Mouse (Mus musculus) urinary bladder, postnatal 10 days (tissue): ENCODE results near the gene Thra.

Experiments used
- DNase-seq: peaks from one replicate; pipeline ENCODE4 v3.0.0; 2022; ENCODE audit warnings: low spot score

Gene Thra

GRCm38 (mm10) chr11:98745932-98746853, 5.8 kb downstream of the Thra start:
- DNase-seq: no peak

- no peak for DNase-seq
Observed at GRCm38 (mm10) chr11:98746855-98747693, 6.6 kb downstream of the Thra start.

GRCm38 (mm10) chr11:98747804-98748505, 7.5 kb downstream of the Thra start:
- no peak for DNase-seq

DNA sequence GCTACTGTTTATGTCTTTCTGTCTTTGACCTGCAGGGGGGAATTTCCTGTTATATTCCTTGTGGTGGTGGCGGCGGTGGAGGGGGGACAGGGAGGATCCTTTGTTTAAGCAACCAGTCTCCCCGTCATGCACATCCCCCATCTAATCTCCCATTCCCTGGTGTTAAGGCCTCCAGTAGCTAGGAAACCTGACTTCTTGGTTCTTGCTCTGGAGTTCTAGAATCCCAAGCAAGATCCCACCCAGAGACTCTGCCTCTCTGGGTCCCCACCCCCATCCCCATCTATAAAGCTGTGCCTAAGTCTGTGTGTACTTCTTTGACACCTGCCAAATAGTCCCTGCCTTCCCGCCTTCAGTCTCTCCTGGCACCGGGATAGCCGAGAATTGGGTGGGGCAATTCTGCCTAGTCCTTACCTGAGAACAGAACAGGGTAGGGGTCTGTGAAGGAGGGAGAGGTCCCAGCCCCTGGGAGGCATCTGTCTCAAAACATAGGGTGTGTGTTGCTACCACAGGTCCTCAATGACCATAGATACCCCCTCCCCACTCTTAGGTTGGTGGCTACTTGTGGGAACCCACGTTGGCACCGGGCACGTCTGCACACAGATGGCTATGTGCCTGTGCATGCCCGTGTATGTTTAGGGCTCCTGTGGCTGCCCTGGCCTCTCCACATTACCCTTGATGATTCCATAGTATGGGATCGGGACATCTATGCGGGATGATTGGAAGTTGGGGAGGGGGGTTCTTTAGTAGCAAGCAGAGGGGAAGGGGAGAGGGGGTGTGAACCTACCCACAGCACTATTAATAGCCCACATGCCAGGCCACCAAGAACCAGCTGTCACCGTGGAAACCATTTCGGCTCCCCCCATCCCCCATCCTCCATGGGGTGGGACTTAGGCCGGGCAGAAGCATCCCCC, 8.3 kb downstream of the Thra start:
- no peak for DNase-seq

DNA sequence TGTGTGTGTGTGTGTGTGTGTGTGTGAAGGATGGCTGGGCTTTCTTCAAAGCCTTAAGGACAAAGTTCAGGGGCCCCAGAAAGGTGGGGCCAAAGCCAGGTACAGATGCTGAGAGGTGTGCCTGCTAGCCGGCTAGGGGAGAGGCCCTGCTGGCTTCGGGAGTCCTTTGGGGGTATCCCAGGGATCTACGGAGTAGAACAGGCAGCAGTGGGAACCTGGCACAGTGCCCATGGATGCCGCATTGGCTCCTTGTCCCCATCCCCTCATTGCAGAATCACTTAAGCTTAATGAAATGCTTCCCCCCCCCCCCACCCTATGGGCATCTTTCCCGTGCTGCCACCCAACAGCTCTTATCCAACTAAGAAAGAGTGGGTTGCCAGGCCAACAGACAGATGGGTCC, 9.3 kb downstream of the Thra start:
- no peak for DNase-seq

- no peak for DNase-seq
Observed at GRCm38 (mm10) chr11:98750351-98751201, 10.1 kb downstream of the Thra start.

DNA sequence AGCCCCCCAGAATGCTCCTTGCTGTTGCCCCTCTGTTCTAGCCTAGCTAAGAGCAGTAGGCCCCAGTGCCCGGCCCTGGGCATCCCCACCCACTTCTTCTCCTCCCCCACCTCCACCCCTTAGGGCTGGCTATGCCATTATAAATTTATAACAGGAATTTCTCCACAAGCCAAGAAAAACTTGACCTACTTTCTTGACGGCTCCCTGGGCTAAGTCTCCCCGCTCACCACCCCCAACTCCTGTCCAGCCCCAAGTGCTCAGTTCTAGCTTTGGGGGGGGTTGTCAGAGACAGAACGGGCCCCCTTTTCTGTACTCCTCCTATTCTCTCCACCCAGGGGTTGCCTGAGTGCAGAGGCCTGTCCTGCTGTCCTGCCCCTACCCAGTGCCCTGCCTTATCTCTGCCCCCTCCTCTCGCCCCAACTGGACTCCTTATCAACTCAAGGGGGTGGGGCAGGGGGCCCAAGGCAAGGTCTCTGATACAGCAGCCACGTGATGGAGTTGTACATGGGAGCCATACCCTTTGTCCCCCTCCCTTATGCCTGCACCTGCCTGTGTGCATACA, 10.9 kb downstream of the Thra start:
- DNase-seq: no peak

DNA sequence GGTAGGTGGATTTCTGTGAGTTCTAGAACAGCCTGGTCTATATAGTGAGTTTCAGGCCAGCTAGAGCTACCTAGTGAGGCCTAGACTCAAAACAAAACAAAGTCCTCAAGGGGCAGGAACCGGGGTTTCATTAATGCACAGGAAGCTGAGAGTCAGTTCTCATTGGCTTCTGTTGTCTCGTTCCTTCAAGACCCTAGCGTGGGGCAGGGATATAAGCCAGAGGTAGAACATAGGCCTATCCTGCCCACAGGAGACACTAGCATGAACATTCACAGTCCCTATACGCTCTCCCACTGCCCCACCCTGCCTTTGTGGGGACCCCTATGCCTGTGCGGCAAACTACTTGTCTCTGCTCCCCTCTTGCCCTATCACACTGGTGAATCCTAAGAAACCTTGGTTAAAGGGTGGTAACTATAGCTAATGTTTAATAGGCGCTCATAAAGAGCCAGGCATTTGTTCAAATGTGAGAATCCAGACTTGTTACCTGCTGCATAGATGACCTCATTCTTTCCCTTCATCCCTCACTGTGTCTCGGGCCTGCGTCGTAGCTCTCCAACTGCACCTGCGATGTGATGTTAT, 12.2 kb downstream of the Thra start:
- DNase-seq: no peak

- no peak for DNase-seq
Observed at GRCm38 (mm10) chr11:98753264-98753663, 12.8 kb downstream of the Thra start.

- DNase-seq: no peak
Observed at GRCm38 (mm10) chr11:98754151-98754620, 13.7 kb downstream of the Thra start.

GRCm38 (mm10) chr11:98754621-98755181, 14.3 kb downstream of the Thra start:
- DNase-seq: no peak

GRCm38 (mm10) chr11:98755726-98756380, 15.4 kb downstream of the Thra start:
- no peak for DNase-seq

- no peak for DNase-seq
Observed at GRCm38 (mm10) chr11:98756711-98757110, 16.3 kb downstream of the Thra start.

DNA sequence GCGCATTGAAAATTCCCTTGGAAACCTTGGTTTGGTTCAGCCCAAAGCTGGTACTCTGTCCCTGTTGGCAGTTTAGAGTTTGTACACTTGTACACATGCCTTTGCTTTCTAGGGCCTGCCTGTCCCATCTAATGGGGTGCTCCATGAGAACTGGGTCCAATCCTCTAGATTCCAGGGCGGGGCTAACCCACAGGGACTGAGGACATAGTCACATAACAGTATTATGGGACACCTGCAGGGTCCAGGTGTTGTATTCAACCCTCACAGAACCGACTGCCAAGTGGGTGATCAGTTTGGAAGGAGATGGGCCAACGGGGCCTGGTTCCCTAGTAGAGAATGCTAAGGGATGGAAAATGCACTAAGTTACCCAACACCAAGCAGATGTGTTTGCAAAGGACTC, 21.5 kb downstream of the Thra start:
- no peak for DNase-seq

DNA sequence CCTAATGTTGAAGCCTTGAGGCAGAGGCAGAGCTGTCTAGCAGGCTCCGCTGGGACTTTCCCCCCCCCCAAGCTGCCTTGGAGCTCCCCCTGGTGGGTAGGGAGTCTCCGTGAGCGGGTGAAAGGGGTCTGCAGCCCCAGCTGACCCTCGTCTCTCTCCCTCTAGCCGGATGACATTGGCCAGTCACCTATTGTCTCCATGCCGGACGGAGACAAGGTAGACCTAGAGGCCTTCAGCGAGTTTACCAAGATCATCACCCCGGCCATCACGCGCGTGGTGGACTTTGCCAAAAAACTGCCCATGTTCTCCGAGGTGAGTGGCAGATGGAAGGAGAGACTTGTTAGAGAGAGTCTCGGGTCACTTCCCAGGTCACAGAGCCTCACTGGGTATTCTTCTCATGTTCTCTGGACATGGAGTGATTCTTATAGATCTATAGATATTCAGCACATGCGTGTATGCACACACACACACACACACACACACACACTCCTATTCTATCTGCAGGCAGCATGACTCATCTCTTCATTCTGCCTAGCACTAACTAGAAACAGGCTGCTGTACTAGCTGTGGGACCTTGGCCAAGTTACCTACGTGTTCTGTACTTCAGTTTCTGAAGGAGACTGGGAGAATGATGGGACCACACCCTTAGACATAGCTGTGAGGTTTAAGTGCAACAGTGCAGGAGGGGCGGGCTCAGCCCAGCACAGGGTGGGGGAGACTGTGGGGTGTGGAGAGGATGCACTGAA, 22.5 kb downstream of the Thra start:
- DNase-seq: no peak

GRCm38 (mm10) chr11:98763502-98763861, 23.0 kb downstream of the Thra start:
- no peak for DNase-seq

GRCm38 (mm10) chr11:98764091-98764490, 23.7 kb downstream of the Thra start:
- DNase-seq: no peak

DNA sequence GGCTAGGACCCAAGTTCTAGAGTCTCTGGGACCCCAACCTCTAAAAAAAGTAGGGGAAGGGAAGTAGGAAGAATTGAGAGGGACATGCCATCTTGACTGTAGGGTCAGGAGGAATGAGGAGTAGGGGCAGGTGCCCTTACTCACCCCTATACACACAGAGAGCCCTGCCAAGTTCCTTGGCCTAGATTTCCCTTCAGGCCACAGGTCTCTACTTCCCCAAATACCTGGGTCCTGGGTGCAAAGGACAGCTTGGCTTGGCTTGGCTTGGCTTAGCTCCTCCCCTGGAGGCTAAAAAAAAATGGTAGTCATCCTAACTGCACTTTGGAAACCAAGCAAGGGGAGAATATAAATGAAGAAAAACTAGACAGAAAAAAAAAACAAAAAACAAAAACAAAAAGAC, 24.3 kb downstream of the Thra start:
- DNase-seq: no peak
